Mouse (Mus musculus): ENCODE results near the gene Pfdn6.

Gene Pfdn6

GRCm38 (mm10) chr17:33930280-33931158 is 9.6 kb downstream of the Pfdn6 start:
- ChIA-PET POLR2A (interaction anchor here in 3 of 4 experiments (0.6 to 20.4 kb wide), 40 partner anchors 10 to 1034 kb away, joined by 3 to 528 read pairs (median 4); partner anchors contain the start of genes B3galt4 (in 3 of the 3), Rps18 (in 3 of the 3), Vps52 (in 3 of the 3) and Daxx (in 2 of the 3)), CTCF (interaction anchor here in 3 of 4 experiments (0.6 to 2.4 kb wide), 15 partner anchors 9 to 531 kb away, joined by 3 to 8 read pairs (median 3); partner anchors contain the start of genes Wdr46 (in 2 of the 3), Cd320 (in 1 of the 3), Pfdn6 (in 1 of the 3) and Rps18 (in 1 of the 3))

- ChIA-PET POLR2A (interaction anchor here in 3 of 4 experiments (0.6 to 20.4 kb wide), 29 partner anchors 8 to 169 kb away, joined by 3 to 528 read pairs (median 5); partner anchors contain the start of genes B3galt4 (in 3 of the 3), Rps18 (in 3 of the 3), Tapbp (in 3 of the 3) and Vps52 (in 3 of the 3)), CTCF (interaction anchor here in 1 of 4 experiments (0.6 to 2.4 kb wide), 4 partner anchors 11 to 409 kb away, joined by 3 to 6 read pairs (median 4); partner anchors contain the start of genes Rps18 and Vps52)
Observed at GRCm38 (mm10) chr17:33929371-33930279, 10.5 kb downstream of the Pfdn6 start, which contains the start of gene Rgl2. Gene Rgl2, plus strand, starts transcription at chr17:33929543.

- CTCF ChIA-PET: interaction anchor here in 2 of 4 experiments (0.7 to 4.3 kb wide), 4 partner anchors 17 to 52 kb away, joined by 3 to 31 read pairs (median 4); partner anchors contain the start of genes Rps18 (in 1 of the 2) and Vps52 (in 1 of the 2)
- POLR2A ChIA-PET: interaction anchor here in 3 of 4 experiments (0.7 to 20.4 kb wide), 22 partner anchors 9 to 168 kb away, joined by 3 to 528 read pairs (median 5); partner anchors contain the start of genes B3galt4 (in 3 of the 3), Tapbp (in 3 of the 3), Zbtb22 (in 3 of the 3) and Pfdn6 (in 2 of the 3)
Observed at GRCm38 (mm10) chr17:33928251-33928947, 11.7 kb downstream of the Pfdn6 start.

- ChIA-PET POLR2A (interaction anchor here (0.6 to 20.4 kb wide), 43 partner anchors 10 to 286 kb away, joined by 3 to 528 read pairs (median 4); partner anchors contain the start of genes Ndufa7 (in 3 of the 4), Rps18 (in 3 of the 4), Vps52 (in 3 of the 4) and B3galt4 (in 2 of the 4)), CTCF (interaction anchor here (0.5 to 6.7 kb wide), 71 partner anchors 9 to 532 kb away, joined by 3 to 51 read pairs (median 4); partner anchors contain the start of genes Tapbp (in 4 of the 4), Zbtb22 (in 4 of the 4), Daxx (in 2 of the 4) and Angptl4 (in 1 of the 4))
Observed at GRCm38 (mm10) chr17:33926207-33926932, 13.8 kb downstream of the Pfdn6 start.

GRCm38 (mm10) chr17:33925406-33926116 is 14.6 kb downstream of the Pfdn6 start:
- ChIA-PET CTCF (interaction anchor here (0.6 to 6.7 kb wide), 70 partner anchors 10 to 1165 kb away, joined by 3 to 51 read pairs (median 4); partner anchors contain the start of genes Tapbp (in 3 of the 4), Zbtb22 (in 3 of the 4), B3galt4 (in 2 of the 4) and Daxx (in 2 of the 4)), POLR2A (interaction anchor here (0.7 to 20.4 kb wide), 38 partner anchors 9 to 166 kb away, joined by 3 to 528 read pairs (median 4); partner anchors contain the start of genes Ndufa7 (in 3 of the 4), Rps18 (in 3 of the 4), Vps52 (in 3 of the 4) and B3galt4 (in 2 of the 4))

GRCm38 (mm10) chr17:33924577-33925283 is 15.4 kb downstream of the Pfdn6 start:
- ChIA-PET POLR2A (interaction anchor here (0.6 to 20.4 kb wide), 33 partner anchors 9 to 1866 kb away, joined by 3 to 528 read pairs (median 4); partner anchors contain the start of genes Ndufa7 (in 2 of the 4), Rps18 (in 2 of the 4), Tapbp (in 2 of the 4) and Vps52 (in 2 of the 4)), CTCF (interaction anchor here (0.8 to 6.7 kb wide), 35 partner anchors 9 to 211 kb away, joined by 3 to 51 read pairs (median 4); partner anchors contain the start of genes Tapbp (in 3 of the 4), Zbtb22 (in 3 of the 4), Daxx (in 2 of the 4) and Rps18 (in 2 of the 4))

- ChIA-PET POLR2A (interaction anchor here in 1 of 4 experiments (1.1 to 6.8 kb wide), 4 partner anchors 12 to 98 kb away, joined by 4 to 57 read pairs (median 25); partner anchors contain the start of genes Daxx, Ndufa7, Rps18 and Rps28), CTCF (interaction anchor here in 3 of 4 experiments (0.6 to 6.7 kb wide), 8 partner anchors 10 to 101 kb away, joined by 3 to 51 read pairs (median 5); partner anchors contain the start of gene Daxx (in 2 of the 3))
Observed at GRCm38 (mm10) chr17:33921361-33921760, 18.8 kb downstream of the Pfdn6 start.

GRCm38 (mm10) chr17:33920282-33921097 is 19.7 kb downstream of the Pfdn6 start:
- ChIA-PET POLR2A (interaction anchor here in 3 of 4 experiments (1.1 to 6.8 kb wide), 19 partner anchors 9 to 161 kb away, joined by 3 to 79 read pairs (median 7); partner anchors contain the start of genes Daxx (in 3 of the 3), Ndufa7 (in 2 of the 3), Rgl2 (in 2 of the 3) and Rps18 (in 2 of the 3)), CTCF (interaction anchor here in 3 of 4 experiments (0.5 to 6.7 kb wide), 8 partner anchors 10 to 211 kb away, joined by 3 to 51 read pairs (median 6); partner anchors contain the start of gene Daxx (in 1 of the 3))

GRCm38 (mm10) chr17:33919351-33920281 is 20.5 kb downstream of the Pfdn6 start:
- POLR2A ChIA-PET: interaction anchor here in 3 of 4 experiments (0.6 to 6.2 kb wide), 36 partner anchors 10 to 234 kb away, joined by 3 to 79 read pairs (median 4); partner anchors contain the start of genes Daxx (in 3 of the 3), Rgl2 (in 3 of the 3), B3galt4 (in 2 of the 3) and Cd320 (in 2 of the 3)
- CTCF ChIA-PET: interaction anchor here in 3 of 4 experiments (0.7 to 2.1 kb wide), 12 partner anchors 9 to 276 kb away, joined by 3 to 18 read pairs (median 4); partner anchors contain the start of genes Daxx (in 1 of the 3), Kank3 (in 1 of the 3), Kifc1 (in 1 of the 3) and Rgl2 (in 1 of the 3)

- CTCF ChIA-PET: interaction anchor here in 3 of 4 experiments (0.6 to 2.1 kb wide), 15 partner anchors 8 to 275 kb away, joined by 3 to 18 read pairs (median 4); partner anchors contain the start of genes Daxx (in 1 of the 3), Kank3 (in 1 of the 3), Kifc1 (in 1 of the 3) and Rgl2 (in 1 of the 3)
- POLR2A ChIA-PET: interaction anchor here in 3 of 4 experiments (0.7 to 6.2 kb wide), 36 partner anchors 8 to 235 kb away, joined by 3 to 79 read pairs (median 6); partner anchors contain the start of genes Daxx (in 3 of the 3), Rgl2 (in 3 of the 3), Cd320 (in 2 of the 3) and Ndufa7 (in 2 of the 3)
Observed at GRCm38 (mm10) chr17:33918293-33919203, 21.6 kb downstream of the Pfdn6 start.
